Mouse (Mus musculus) heart, postnatal 0 days (tissue): Measurements from ENCODE around the gene Ccn6. TPM values are rescaled to one million over a fixed set of nuclear protein-coding genes. Genes with fewer than 3 reads are reported as not detected.

ENCODE experiments used
- ATAC-seq: fragments of 200-750 bp; cut with Nextera tagmentation; 2 replicates; pipeline ENCODE4 v1.8.0; 2017; ENCODE audit warnings: low read depth, moderate number of reproducible peaks, moderate library complexity; ENCODE audit not compliant: insufficient read depth
- DNase-seq: peaks from one replicate; pipeline ENCODE4 v3.0.0-alpha.2; 2016; ENCODE audit warnings: low spot score
- H3K27ac ChIP-seq: fragments of 300-500 bp; sonication (generic); 2 replicates; pipeline ENCODE4 v1.5.1; 2014; ENCODE audit warnings: low read depth, mild to moderate bottlenecking
- H3K27me3 ChIP-seq: fragments of 300-500 bp; sonication (generic); 2 replicates; pipeline ENCODE4 v1.6.1; 2014; ENCODE audit warnings: low read length, mixed read lengths; ENCODE audit not compliant: control insufficient read depth, insufficient read depth
- H3K36me3 ChIP-seq: fragments of 300-500 bp; sonication (generic); replicated peaks from 2 replicates; pipeline ENCODE4 v1.6.1; 2014; ENCODE audit warnings: low read length, mixed read lengths; ENCODE audit not compliant: control insufficient read depth, insufficient read depth
- H3K4me1 ChIP-seq: fragments of 300-500 bp; sonication (generic); 2 replicates; pipeline ENCODE4 v1.6.1; 2014; ENCODE audit warnings: antibody characterized with exemption; ENCODE audit not compliant: control insufficient read depth, insufficient read depth
- H3K4me2 ChIP-seq: fragments of 300-500 bp; sonication (generic); 2 replicates; pipeline ENCODE4 v1.6.1; 2014; ENCODE audit warnings: low read depth, mild to moderate bottlenecking, low read length, moderate library complexity
- H3K4me3 ChIP-seq: fragments of 300-500 bp; sonication (generic); 2 replicates; pipeline ENCODE4 v1.5.1; 2014; ENCODE audit warnings: low read depth, low read length
- H3K9ac ChIP-seq: fragments of 300-500 bp; sonication (generic); replicated peaks from 2 replicates; pipeline ENCODE4 v1.6.1; 2014; ENCODE audit warnings: low read depth, low read length, mixed read lengths
- H3K9me3 ChIP-seq: fragments of 300-500 bp; sonication (generic); replicated peaks from 2 replicates; pipeline ENCODE4 v1.6.1; 2016; ENCODE audit warnings: low read length; ENCODE audit not compliant: control insufficient read depth
- CTCF ChIP-seq: IDR thresholded peaks from 2 replicates; pipeline ENCODE4 v1.5.1; 2016; ENCODE audit warnings: antibody characterized with exemption, control low read depth, low read depth
- EP300 ChIP-seq: IDR thresholded peaks from 2 replicates; pipeline ENCODE4 v1.6.1; 2016; ENCODE audit warnings: antibody characterized with exemption, low read depth
- WGBS: fragments of 180-500 bp; shearing (Covaris S2); extraction: QIAGEN DNeasy Blood & Tissue Kit; methylation state at CpG from one replicate; pipeline ENCODE4 v1.1.7; 2014; 5-methylcytosine and 5-hydroxymethylcytosine counted together
- polyA plus RNA-seq: library from polyadenylated mRNA; unstranded; fragments of >200 nt; fragmentation: Nextera tagmentation; extraction: Ambion mirVana; gene quantifications from 2 replicates; pipeline ENCODE4 v1.2.1, GENCODE M21; 2015
- total RNA-seq: library from RNA; depleted of rRNA; stranded (reverse); fragments of >200 nt; gene quantifications from 2 replicates; pipeline ENCODE4 v1.2.3, GENCODE M21; 2014; ENCODE audit warnings: low replicate concordance

Gene Ccn6
- total and polyA plus RNA-seq, 2 experiments from 2014 or later, result not detected

- peak overlapping the region; percentile 50 for H3K4me2 ChIP-seq
- WGBS, result 42% methylated on average over 13 of the region's 13 CpGs
- TF ChIP-seq CTCF (no peak), EP300 (no peak)
- ATAC-seq (no peak), DNase-seq (peak; percentile 72)
- no peak overlapping the region for H3K9ac ChIP-seq
- H3K4me1 ChIP-seq, result 0 out of 2 replicates have a peak, but pooled peaks cover 3% of the 10 kb centered on the region
- H3K4me3 ChIP-seq, result peak overlapping the region; percentile 7; the same call in 1 of the 2 replicates
- peak overlapping the region; percentile 65 for H3K27ac ChIP-seq
- no peaks in the 10 kb centered on the region for H3K36me3 ChIP-seq
- H3K27me3 ChIP-seq, result no peaks in the 10 kb centered on the region
- 0 out of 2 replicates have a peak, but pooled peaks cover 3% of the 10 kb centered on the region for H3K9me3 ChIP-seq
Observed at GRCm38 (mm10) chr10:39173077-39173476, 9.5 kb upstream of the Ccn6 start.

DNA sequence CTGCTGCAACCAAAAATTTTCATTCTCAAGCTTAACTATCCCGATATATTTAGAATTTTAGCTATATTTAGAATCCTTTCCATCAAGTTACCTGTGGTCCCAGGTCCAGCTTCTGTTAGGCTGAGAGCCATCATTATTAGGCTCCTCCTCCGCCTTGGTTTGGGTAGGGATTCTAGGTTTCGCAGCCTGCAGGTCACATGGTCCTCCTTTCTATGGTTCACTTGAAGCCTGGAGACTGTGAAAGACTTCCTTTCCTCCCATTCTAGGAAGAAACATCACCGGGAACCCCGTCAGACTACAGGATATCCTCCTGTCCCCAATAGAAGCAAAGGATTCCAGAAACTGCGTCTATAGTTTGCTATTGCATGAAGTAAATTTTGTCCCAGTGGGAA is 8.9 kb upstream of the Ccn6 start:
- peak overlapping the region; percentile 7; the same call in 1 of the 2 replicates for H3K4me3 ChIP-seq
- H3K36me3 ChIP-seq, result no peaks in the 10 kb centered on the region
- H3K4me1 ChIP-seq, result 0 out of 2 replicates have a peak, but pooled peaks cover 3% of the 10 kb centered on the region
- H3K9ac ChIP-seq, result no peak overlapping the region
- DNase-seq, result no peak
- ATAC-seq, result no peak
- no peaks in the 10 kb centered on the region for H3K27me3 ChIP-seq
- H3K27ac ChIP-seq, result peak overlapping the region; percentile 65
- H3K4me2 ChIP-seq, result peak overlapping the region; percentile 94
- WGBS, result 57% methylated on average over 6 of the region's 6 CpGs
- no peak for TF ChIP-seq EP300
- no peak for TF ChIP-seq CTCF
- H3K9me3 ChIP-seq, result no peaks in the 10 kb centered on the region

- WGBS, result 17% methylated on average over 26 of the region's 26 CpGs
- DNase-seq, result peak; percentile 89
Observed at GRCm38 (mm10) chr10:39171603-39172539, 8.3 kb upstream of the Ccn6 start.

GRCm38 (mm10) chr10:39171134-39171533 is 7.5 kb upstream of the Ccn6 start:
- Histone ChIP-seq H3K9ac (peak overlapping the region; percentile 43; the same call in 1 of the 2 replicates), H3K4me3 (peak overlapping the region; percentile 63), H3K4me1 (0 out of 2 replicates have a peak, but pooled peaks cover 3% of the 10 kb centered on the region), H3K4me2 (peak overlapping the region; percentile 94), H3K9me3 (no peaks in the 10 kb centered on the region), H3K27ac (peak overlapping the region; percentile 76), H3K36me3 (no peaks in the 10 kb centered on the region), H3K27me3 (no peaks in the 10 kb centered on the region)
- ATAC-seq (peak; percentile 78), DNase-seq (peak; percentile 87)
- WGBS, result 0% methylated on average over 19 of the region's 19 CpGs
- peak; percentile 99 for TF ChIP-seq CTCF
- no peak for TF ChIP-seq EP300

More at GRCm38 (mm10) chr10:39171603-39172539, 8.3 kb upstream of the Ccn6 start:
- Histone ChIP-seq H3K9ac (peak overlapping the region; percentile 43; the same call in 1 of the 2 replicates), H3K27ac (peak overlapping the region; percentile 76), H3K4me3 (peak overlapping the region; percentile 63), H3K4me2 (peak overlapping the region; percentile 94), H3K36me3 (no peaks in the 10 kb centered on the region), H3K27me3 (no peaks in the 10 kb centered on the region), H3K4me1 (0 out of 2 replicates have a peak, but pooled peaks cover 3% of the 10 kb centered on the region), H3K9me3 (no peaks in the 10 kb centered on the region)
- ATAC-seq, result peak; percentile 86
- TF ChIP-seq EP300, result 0 out of 2 replicates have a peak, but pooled peaks have one; percentile 39
- peak; percentile 83 for TF ChIP-seq CTCF

DNA sequence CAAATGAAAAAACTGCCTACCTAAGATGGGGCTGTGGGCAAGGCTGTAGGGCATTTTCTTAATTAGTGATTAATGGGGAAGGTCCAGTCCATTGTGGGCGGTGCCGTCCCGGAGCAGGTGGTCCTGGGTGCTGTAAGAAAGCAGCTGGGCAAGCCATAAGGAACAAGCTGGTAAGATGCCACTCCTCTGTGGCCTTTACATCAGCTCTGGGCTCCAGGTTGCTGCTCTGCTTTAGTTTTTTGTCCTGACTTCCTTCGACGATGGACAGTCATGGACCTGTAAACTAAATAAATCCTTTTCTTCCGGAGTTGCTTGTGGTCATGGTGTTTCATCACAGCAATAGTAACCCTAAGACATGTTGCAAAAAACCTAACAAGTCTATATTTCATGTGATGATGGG is 7.1 kb upstream of the Ccn6 start:
- Histone ChIP-seq H3K4me2 (peak overlapping the region; percentile 94; the same call in 1 of the 2 replicates), H3K9me3 (no peaks in the 10 kb centered on the region), H3K4me1 (0 out of 2 replicates have a peak, but pooled peaks cover 3% of the 10 kb centered on the region), H3K9ac (no peak overlapping the region), H3K36me3 (no peaks in the 10 kb centered on the region), H3K4me3 (no peak overlapping the region), H3K27ac (no peak overlapping the region), H3K27me3 (no peaks in the 10 kb centered on the region)
- DNase-seq (no peak), ATAC-seq (no peak)
- 17% methylated on average over 6 of the region's 6 CpGs for WGBS
- no peak for TF ChIP-seq CTCF
- no peak for TF ChIP-seq EP300
